Mouse (Mus musculus) left cerebral cortex, adult 11 months (tissue): ENCODE measurements around the gene Lrig1.
"Not testable (repeated sequence)": the region's sequence is repeated elsewhere in the genome, so short reads cannot be mapped to it uniquely, and the experiment has no call there.

Experiments
- DNase-seq: peaks from one replicate; pipeline ENCODE4 v3.0.0; 2022; ENCODE audit warnings: low spot score

Gene Lrig1

GRCm38 (mm10) chr6:94575526-94576166 is 124.3 kb downstream of the Lrig1 start:
- no peak for DNase-seq

GRCm38 (mm10) chr6:94568040-94568439 is 131.9 kb downstream of the Lrig1 start:
- DNase-seq = no peak

GRCm38 (mm10) chr6:94565766-94566165 is 134.2 kb downstream of the Lrig1 start:
- no peak for DNase-seq

DNA sequence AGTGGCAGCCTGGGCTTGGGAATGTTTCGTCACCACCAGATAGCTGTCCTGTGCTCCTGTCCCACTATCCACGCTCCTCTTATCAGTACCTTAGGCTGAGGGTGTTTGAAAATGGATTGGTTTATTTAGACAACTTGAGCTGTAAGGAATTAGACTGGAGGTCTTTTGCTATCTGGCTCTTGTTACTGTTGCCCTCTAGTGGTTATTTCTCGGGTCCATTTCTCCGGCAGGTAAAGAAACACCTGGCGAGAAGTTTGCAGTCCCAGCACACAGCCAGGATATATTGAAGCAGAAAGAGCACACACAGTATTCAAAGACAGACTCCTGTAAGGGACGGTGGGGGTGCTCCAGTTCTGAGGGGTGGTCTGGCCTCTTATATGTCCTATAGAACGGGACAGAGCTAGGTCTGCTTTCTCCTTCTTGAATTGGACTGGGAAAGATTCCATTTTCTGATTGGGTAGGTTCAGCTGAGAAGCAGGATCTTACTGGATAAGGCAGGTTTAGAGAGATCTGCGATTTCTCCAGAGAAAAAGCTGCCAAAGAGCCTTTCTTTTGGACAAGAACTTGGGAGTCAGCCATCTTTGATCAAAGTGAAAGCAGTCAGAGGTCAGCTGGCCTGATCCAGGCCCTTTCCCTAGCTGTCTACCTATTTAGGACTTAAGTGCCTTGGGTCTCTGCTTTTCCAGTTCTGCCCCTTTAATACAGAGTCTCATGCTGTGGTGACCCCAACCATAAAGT is 136.6 kb downstream of the Lrig1 start:
- DNase-seq = no peak

- no peak for DNase-seq
These were observed 138.6 kb downstream of the Lrig1 start for GRCm38 (mm10) chr6:94561346-94561745.

DNA sequence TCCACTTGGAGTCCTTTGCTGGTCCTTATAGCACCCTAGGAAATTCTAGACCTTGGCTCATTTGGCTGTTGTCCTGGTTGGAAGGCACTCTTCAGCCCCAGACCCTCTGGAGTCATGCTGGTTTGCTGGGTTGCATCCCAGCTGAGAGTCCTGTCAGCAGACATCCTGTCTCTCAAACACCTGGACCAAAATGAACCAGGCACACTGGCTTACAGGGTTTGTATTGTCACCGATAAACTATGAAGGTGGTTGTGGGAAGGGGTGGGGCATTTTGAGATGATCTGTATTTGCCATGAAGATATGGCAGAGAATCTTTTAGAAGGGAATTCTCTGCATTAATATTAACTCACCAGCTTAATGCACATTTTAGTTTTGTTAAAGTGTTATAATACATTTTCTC is 139.1 kb downstream of the Lrig1 start:
- no peak for DNase-seq

DNA sequence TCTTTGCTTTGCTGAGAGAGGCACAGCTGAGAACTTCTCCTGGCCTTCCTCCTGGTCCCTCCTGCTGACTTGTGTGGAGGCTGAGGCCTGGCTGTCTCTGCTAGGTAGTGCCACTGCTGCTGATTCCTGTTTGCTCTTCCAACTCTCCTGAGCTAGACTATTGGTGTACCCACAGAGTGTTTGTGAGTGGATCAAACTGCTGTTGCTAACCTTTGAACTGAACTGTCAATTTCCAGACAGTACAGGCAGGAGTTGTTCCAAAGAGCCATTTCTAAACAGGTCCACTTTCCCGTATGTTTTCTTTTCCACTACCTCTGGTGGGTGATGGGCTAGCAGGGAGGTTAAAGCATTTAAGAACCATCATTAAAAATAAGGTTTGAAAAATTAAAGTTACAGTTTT is 141.4 kb downstream of the Lrig1 start:
- not testable (repeated sequence) for DNase-seq
